Mouse (Mus musculus) hindbrain, embryonic 15.5 days (tissue): ENCODE measurements around the gene Mum1. TPM values are rescaled to one million over a fixed set of nuclear protein-coding genes. Genes with fewer than 3 reads are reported as not detected.
"Not testable (repeated sequence)": the region's sequence is repeated elsewhere in the genome, so short reads cannot be mapped to it uniquely, and the experiment has no call there.

ENCODE experiments used
- ATAC-seq: fragments of 200-750 bp; cut with Nextera tagmentation; 2 replicates; pipeline ENCODE4 v1.8.0; 2017; ENCODE audit warnings: low read depth, moderate number of reproducible peaks, moderate TSS enrichment; ENCODE audit not compliant: low FRiP score
- H3K27ac ChIP-seq: fragments of 300-500 bp; sonication (generic); replicated peaks from 2 replicates; pipeline ENCODE4 v1.5.1; 2015; ENCODE audit warnings: mild to moderate bottlenecking, inconsistent platforms
- H3K27me3 ChIP-seq: fragments of 300-500 bp; sonication (generic); 2 replicates; pipeline ENCODE4 v1.6.1; 2015; ENCODE audit warnings: control low read depth, inconsistent platforms
- H3K36me3 ChIP-seq: fragments of 300-500 bp; sonication (generic); 2 replicates; pipeline ENCODE4 v1.6.1; 2015; ENCODE audit warnings: control low read depth, inconsistent platforms
- H3K4me1 ChIP-seq: fragments of 300-500 bp; sonication (generic); replicated peaks from 2 replicates; pipeline ENCODE4 v1.6.1; 2015; ENCODE audit warnings: control low read depth, inconsistent platforms
- H3K4me2 ChIP-seq: fragments of 300-500 bp; sonication (generic); 2 replicates; pipeline ENCODE4 v1.6.1; 2015; ENCODE audit warnings: moderate library complexity, mild to moderate bottlenecking, inconsistent platforms
- H3K4me3 ChIP-seq: fragments of 300-500 bp; sonication (generic); 2 replicates; pipeline ENCODE4 v1.5.1; 2015; ENCODE audit warnings: mild to moderate bottlenecking, inconsistent platforms
- H3K9ac ChIP-seq: fragments of 300-500 bp; sonication (generic); 2 replicates; pipeline ENCODE4 v1.6.1; 2015; ENCODE audit warnings: inconsistent platforms
- H3K9me3 ChIP-seq: fragments of 300-500 bp; sonication (generic); 2 replicates; pipeline ENCODE4 v1.6.1; 2016; ENCODE audit warnings: control low read depth, inconsistent platforms
- WGBS: fragments of 180-500 bp; shearing (Covaris S2); methylation state at CpG from one replicate; pipeline ENCODE4 v1.1.7; 2015; 5-methylcytosine and 5-hydroxymethylcytosine counted together
- polyA plus RNA-seq: library from polyadenylated mRNA; unstranded; fragments of >200 nt; fragmentation: Nextera tagmentation; extraction: Ambion mirVana; gene quantifications from 2 replicates; pipeline ENCODE4 v1.2.1, GENCODE M21; 2015

Mum1 gene
- polyA plus RNA-seq, 1 experiment from 2014 or later = 38.6 TPM

- not testable (repeated sequence) for H3K9me3 ChIP-seq, ATAC-seq, H3K27me3 ChIP-seq, H3K27ac ChIP-seq, H3K4me3 ChIP-seq, H3K36me3 ChIP-seq, H3K4me2 ChIP-seq, H3K9ac ChIP-seq
- H3K4me1 ChIP-seq = peaks cover 14% of the 10 kb centered on the region
- WGBS = 80% methylated on average over 7 of the region's 7 CpGs
Measured at GRCm38 (mm10) chr10:80211547-80212103, 14.6 kb upstream of the Mum1 start.

- peaks cover 2% of the 10 kb centered on the region; the same call in 1 of the 2 replicates for H3K4me1 ChIP-seq
- no peaks in the 10 kb centered on the region for H3K36me3 ChIP-seq
- H3K4me3 ChIP-seq = no peak overlapping the region
- H3K9ac ChIP-seq = no peak overlapping the region
- H3K9me3 ChIP-seq = no peaks in the 10 kb centered on the region
- ATAC-seq = no peak
- no peaks in the 10 kb centered on the region for H3K27me3 ChIP-seq
- no peak overlapping the region for H3K4me2 ChIP-seq
- H3K27ac ChIP-seq = no peak overlapping the region
- 20% methylated on average over 16 of the region's 16 CpGs for WGBS
Measured at GRCm38 (mm10) chr10:80215048-80215772, 11.0 kb upstream of the Mum1 start.

- Histone ChIP-seq H3K4me1 (peaks cover 1% of the 10 kb centered on the region; the same call in 1 of the 2 replicates), H3K9ac (no peak overlapping the region), H3K36me3 (no peaks in the 10 kb centered on the region), H3K4me3 (no peak overlapping the region), H3K27me3 (no peaks in the 10 kb centered on the region), H3K9me3 (no peaks in the 10 kb centered on the region), H3K27ac (no peak overlapping the region), H3K4me2 (no peak overlapping the region)
- ATAC-seq = no peak
- 29% methylated on average over 7 of the region's 9 CpGs for WGBS
Measured at GRCm38 (mm10) chr10:80220676-80221075, 5.6 kb upstream of the Mum1 start.

- not testable (repeated sequence) for ATAC-seq
Measured at GRCm38 (mm10) chr10:80223137-80223536, 3.1 kb upstream of the Mum1 start.

GRCm38 (mm10) chr10:80226071-80226415 lies 191 bp upstream of the Mum1 start:
- Histone ChIP-seq H3K4me3 (peak overlapping the region; percentile 76), H3K4me1 (peaks cover 39% of the 10 kb centered on the region), H3K9me3 (no peaks in the 10 kb centered on the region), H3K4me2 (peak overlapping the region; percentile 91), H3K9ac (0 out of 2 replicates have a peak overlapping the region, but pooled peaks have one; percentile 95), H3K36me3 (peaks cover 6% of the 10 kb centered on the region), H3K27ac (peak overlapping the region; percentile 93), H3K27me3 (no peaks in the 10 kb centered on the region)
- ATAC-seq = no peak
- WGBS = 1% methylated on average over 14 of the region's 14 CpGs

More at GRCm38 (mm10) chr10:80223137-80223536, 3.1 kb upstream of the Mum1 start:
- H3K27me3 ChIP-seq, H3K36me3 ChIP-seq, H3K9me3 ChIP-seq, H3K9ac ChIP-seq, H3K4me3 ChIP-seq, H3K27ac ChIP-seq, H3K4me2 ChIP-seq: not testable (repeated sequence)
- H3K4me1 ChIP-seq = peaks cover 19% of the 10 kb centered on the region
- WGBS = 100% methylated on average over 2 of the region's 2 CpGs

GRCm38 (mm10) chr10:80227166-80227539 lies 919 bp downstream of the Mum1 start:
- no peak for ATAC-seq
- H3K4me1 ChIP-seq = peaks cover 39% of the 10 kb centered on the region

GRCm38 (mm10) chr10:80227877-80228775 lies 1.9 kb downstream of the Mum1 start:
- Histone ChIP-seq H3K36me3 (peaks cover 22% of the 10 kb centered on the region), H3K9ac (peak overlapping the region; percentile 95), H3K4me2 (peak overlapping the region; percentile 91), H3K27me3 (no peaks in the 10 kb centered on the region), H3K9me3 (no peaks in the 10 kb centered on the region), H3K4me3 (peak overlapping the region; percentile 76), H3K4me1 (peaks cover 48% of the 10 kb centered on the region), H3K27ac (peak overlapping the region; percentile 93)
- 41% methylated on average over 15 of the region's 15 CpGs for WGBS
- no peak for ATAC-seq

More at GRCm38 (mm10) chr10:80227166-80227539, 919 bp downstream of the Mum1 start:
- Histone ChIP-seq H3K9me3 (no peaks in the 10 kb centered on the region), H3K27ac (peak overlapping the region; percentile 93), H3K27me3 (no peaks in the 10 kb centered on the region), H3K36me3 (peaks cover 13% of the 10 kb centered on the region), H3K9ac (peak overlapping the region; percentile 95), H3K4me3 (peak overlapping the region; percentile 76), H3K4me2 (peak overlapping the region; percentile 91)
- 9% methylated on average over 10 of the region's 10 CpGs for WGBS

- Histone ChIP-seq H3K4me2 (no peak overlapping the region), H3K27ac (no peak overlapping the region), H3K9ac (no peak overlapping the region), H3K27me3 (no peaks in the 10 kb centered on the region), H3K4me1 (peaks cover 14% of the 10 kb centered on the region), H3K9me3 (no peaks in the 10 kb centered on the region), H3K36me3 (peaks cover 88% of the 10 kb centered on the region), H3K4me3 (no peak overlapping the region)
- ATAC-seq = no peak
- 94% methylated on average over 13 of the region's 13 CpGs for WGBS
Measured at GRCm38 (mm10) chr10:80236145-80236825, 10.1 kb downstream of the Mum1 start.

- H3K36me3 ChIP-seq = peaks cover 88% of the 10 kb centered on the region
- H3K9me3 ChIP-seq = no peaks in the 10 kb centered on the region
- no peak overlapping the region for H3K9ac ChIP-seq
- no peak for ATAC-seq
- WGBS = 93% methylated on average over 4 of the region's 4 CpGs
- H3K4me1 ChIP-seq = peaks cover 14% of the 10 kb centered on the region
- no peak overlapping the region for H3K27ac ChIP-seq
- no peaks in the 10 kb centered on the region for H3K27me3 ChIP-seq
- H3K4me2 ChIP-seq = no peak overlapping the region
- no peak overlapping the region for H3K4me3 ChIP-seq
Measured at GRCm38 (mm10) chr10:80237020-80237419, 10.8 kb downstream of the Mum1 start.

- ATAC-seq = no peak
- H3K27me3 ChIP-seq = no peaks in the 10 kb centered on the region
- no peaks in the 10 kb centered on the region for H3K9me3 ChIP-seq
- WGBS = 92% methylated on average over 3 of the region's 3 CpGs
- H3K4me3 ChIP-seq = no peak overlapping the region
- no peak overlapping the region for H3K27ac ChIP-seq
- peaks cover 3% of the 10 kb centered on the region for H3K4me1 ChIP-seq
- no peak overlapping the region for H3K4me2 ChIP-seq
- peaks cover 87% of the 10 kb centered on the region for H3K36me3 ChIP-seq
- no peak overlapping the region for H3K9ac ChIP-seq
Measured at GRCm38 (mm10) chr10:80238306-80238705, 12.1 kb downstream of the Mum1 start.

- Histone ChIP-seq H3K4me2 (no peak overlapping the region), H3K9me3 (no peaks in the 10 kb centered on the region), H3K27me3 (no peaks in the 10 kb centered on the region), H3K27ac (no peak overlapping the region), H3K36me3 (peaks cover 82% of the 10 kb centered on the region), H3K4me3 (no peak overlapping the region), H3K9ac (no peak overlapping the region), H3K4me1 (peaks cover 2% of the 10 kb centered on the region; the same call in 1 of the 2 replicates)
- WGBS = 90% methylated on average over 6 of the region's 6 CpGs
- no peak for ATAC-seq
Measured at GRCm38 (mm10) chr10:80239791-80240190, 13.6 kb downstream of the Mum1 start.
